Mouse (Mus musculus) spleen, postnatal 10 days (tissue): ENCODE results near the gene Sp9.

Experiments
- DNase-seq, 2 experiments: peaks; one replicate each; pipeline ENCODE4 v3.0.0; 2021 to 2022; ENCODE audit warnings: low spot score in 2 of 2

Sp9 gene

DNA sequence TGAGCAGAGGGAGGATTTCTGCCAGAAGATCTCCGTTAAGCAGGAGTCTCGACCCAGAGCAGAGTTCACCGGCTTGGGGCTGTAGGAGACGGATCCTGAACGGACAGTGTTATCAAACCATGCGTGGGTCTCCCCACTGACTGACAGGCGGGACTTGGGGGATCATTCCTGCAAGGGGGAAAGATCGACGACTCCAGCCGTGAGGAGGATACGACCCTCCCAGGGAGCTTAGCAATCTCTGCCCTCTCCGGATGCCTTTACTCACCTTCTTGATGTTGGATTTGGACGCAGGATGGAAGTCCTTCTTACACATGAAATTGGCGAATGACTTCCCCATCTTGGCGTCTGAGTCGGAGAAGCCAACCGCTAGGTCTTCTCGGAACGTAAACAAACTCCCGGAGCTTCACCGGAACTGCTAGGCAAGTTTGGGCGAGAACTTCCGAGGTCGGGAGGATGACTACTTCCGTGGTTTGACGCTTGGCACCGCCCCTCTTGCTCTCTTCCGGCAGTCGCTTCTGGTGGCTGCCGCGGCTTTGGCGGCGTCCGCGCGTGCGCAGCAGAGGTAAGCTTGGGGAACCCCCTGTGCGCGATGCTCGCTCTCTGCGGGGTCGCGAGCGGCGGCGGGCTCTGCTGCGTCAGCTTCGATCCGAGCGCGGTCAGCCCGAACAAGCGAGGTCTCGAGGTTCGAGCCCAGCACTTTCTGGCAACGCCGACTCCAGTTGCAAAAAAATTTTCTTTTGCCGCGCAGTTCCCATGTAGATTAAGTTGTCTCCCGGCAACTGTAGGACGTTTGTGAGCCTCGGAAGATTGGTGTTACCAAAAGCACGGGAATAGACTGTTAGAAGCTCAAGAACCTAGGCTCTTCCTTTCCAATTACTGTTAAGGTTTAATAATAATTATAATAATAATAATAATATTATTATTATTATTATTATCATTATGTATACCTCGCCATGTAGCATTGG is 40.7 kb downstream of the Sp9 start, which contains the start of the genes Scrn3 and Cir1:
TSS of gene Scrn3 (plus strand) at position 450 of the 965 bp plus-strand sequence.
TSS of gene Cir1 (minus strand) at position 550 of the 965 bp plus-strand sequence.
- DNase-seq = peak; percentile 87 to 97

DNA sequence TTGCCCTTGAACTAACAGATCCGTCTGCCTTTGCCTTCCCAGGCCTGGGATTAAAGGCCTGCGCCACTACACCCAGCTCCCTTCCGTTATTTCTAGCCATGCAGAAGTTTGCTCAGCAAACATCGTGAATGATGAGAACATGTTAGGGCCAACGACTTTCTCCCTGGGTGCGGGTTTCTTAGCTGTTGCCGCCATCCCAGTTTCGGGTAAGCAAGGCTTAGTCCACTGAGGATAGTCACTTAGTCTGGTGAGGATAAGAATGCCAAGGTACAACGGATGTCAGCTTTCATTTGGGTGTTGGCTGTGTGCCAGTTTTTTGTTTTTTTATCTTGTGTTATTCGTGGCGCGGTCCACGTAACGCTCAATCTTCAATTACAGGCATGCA is 41.4 kb downstream of the Sp9 start:
- DNase-seq = peak; percentile 57 to 72

DNA sequence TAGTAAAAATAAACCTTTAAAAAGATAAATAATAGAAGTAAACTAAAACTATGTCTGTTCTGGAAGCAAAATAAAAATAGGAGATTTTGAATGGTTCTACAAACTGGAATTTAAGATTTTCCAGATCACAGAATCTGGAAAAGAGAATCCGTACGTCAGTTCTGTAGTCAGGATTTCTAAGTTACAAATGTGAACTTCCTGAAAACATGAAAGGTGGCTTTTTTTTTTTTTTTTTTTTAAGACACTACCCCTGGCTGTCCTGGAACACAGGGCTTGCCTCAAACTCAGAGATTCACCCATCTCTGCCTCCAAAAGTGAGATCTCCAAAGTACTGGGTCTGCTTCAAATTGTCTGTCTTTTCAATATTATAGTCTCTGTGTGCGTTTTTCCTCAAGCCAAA is 42.6 kb downstream of the Sp9 start:
- no peak for DNase-seq

GRCm38 (mm10) chr2:73317426-73317825 is 45.7 kb downstream of the Sp9 start:
- no peak for DNase-seq

DNA sequence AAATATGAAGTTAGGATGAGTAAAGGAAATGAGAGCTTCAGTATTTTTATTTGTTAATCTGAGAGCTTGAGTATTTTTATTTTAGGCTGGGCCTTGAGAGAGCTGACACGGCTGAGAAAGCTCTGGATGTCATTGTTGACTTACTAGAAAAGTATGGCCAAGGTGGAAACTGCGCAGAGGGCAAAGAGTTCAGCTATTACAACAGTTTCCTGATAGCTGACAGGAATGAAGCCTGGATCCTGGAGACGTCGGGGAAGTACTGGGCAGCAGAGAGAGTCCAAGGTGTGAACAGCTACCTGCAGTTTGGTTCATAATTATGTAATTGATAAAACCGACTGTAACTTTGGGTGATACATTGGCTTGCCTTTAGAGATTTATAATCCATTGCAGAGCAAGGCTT is 47.5 kb downstream of the Sp9 start:
- no peak for DNase-seq

- no peak for DNase-seq
These were observed 51.3 kb downstream of the Sp9 start for GRCm38 (mm10) chr2:73322991-73323390.

DNA sequence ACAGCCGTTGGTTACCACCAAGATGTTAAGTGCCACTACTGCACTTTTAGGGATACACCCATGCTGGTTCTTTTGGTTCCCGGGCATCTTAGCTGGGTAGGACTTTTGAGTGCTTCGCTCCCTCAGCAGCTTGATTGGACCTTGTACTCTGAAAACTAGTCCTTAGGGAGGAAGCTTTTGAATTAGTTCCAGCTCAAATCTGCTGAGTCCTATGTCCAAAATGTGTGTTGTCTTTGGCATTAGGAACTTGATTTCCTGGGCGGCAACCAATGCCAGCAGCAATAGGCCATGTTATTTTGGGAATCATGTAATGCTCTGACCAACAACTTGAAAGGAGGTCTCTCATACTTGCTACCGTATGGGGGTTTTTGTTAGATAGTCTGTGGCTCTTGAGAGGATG is 54.1 kb downstream of the Sp9 start:
- no peak for DNase-seq
